Mouse (Mus musculus) CH12.LX (cell line): ENCODE measurements at regions not wholly inside any gene's neighbourhood (a gene's known extent, or its start where the extent isn't known, plus 50 kb on each side); places are given as distances from the start of the nearest gene placed in this dataset.

ENCODE experiments used
- CTCF ChIP-seq, 2 experiments: IDR thresholded peaks in 1 of 2; conservative IDR thresholded peaks in 1 of 2; 2 replicates each; pipeline ENCODE4 v1.5.1; 2011 to 2012; ENCODE audit warnings: low read depth in 2 of 2, low read length in 2 of 2, improper control_type of control experiment in 1 of 2, inconsistent platforms in 1 of 2, mild to moderate bottlenecking in 1 of 2, moderate library complexity in 1 of 2
- HCFC1 ChIP-seq: IDR thresholded peaks from 2 replicates; pipeline ENCODE4 v1.6.1; 2012; ENCODE audit warnings: low read depth, mild to moderate bottlenecking, inconsistent platforms, low read length, improper control_type of control experiment
- MEF2A ChIP-seq: IDR thresholded peaks from 2 replicates; pipeline ENCODE4 v1.6.1; 2014; ENCODE audit warnings: low read depth, mild to moderate bottlenecking, inconsistent platforms, low read length, improper control_type of control experiment, borderline replicate concordance
- NELFE ChIP-seq: IDR thresholded peaks from 2 replicates; pipeline ENCODE4 v1.6.1; 2011; ENCODE audit warnings: low read depth, low read length, improper control_type of control experiment
- POLR2A ChIP-seq: IDR thresholded peaks from 2 replicates; pipeline ENCODE4 v1.6.1; 2011; ENCODE audit warnings: low read depth, mild to moderate bottlenecking, improper control_type of control experiment, low read length
- POLR2AphosphoS2 ChIP-seq: IDR thresholded peaks from 2 replicates; pipeline ENCODE4 v1.6.1; 2011; ENCODE audit warnings: low read depth, low read length, improper control_type of control experiment
- RCOR1 ChIP-seq: conservative IDR thresholded peaks from 2 replicates; pipeline ENCODE4 v1.6.1; 2012; ENCODE audit warnings: low read depth, mild to moderate bottlenecking, inconsistent platforms, low read length, improper control_type of control experiment
- SMC3 ChIP-seq: IDR thresholded peaks from 2 replicates; pipeline ENCODE4 v1.6.1; 2011; ENCODE audit warnings: low read depth, low read length, improper control_type of control experiment
- UBTF ChIP-seq: IDR thresholded peaks from 2 replicates; pipeline ENCODE4 v1.6.1; 2012; ENCODE audit warnings: low read depth, mild to moderate bottlenecking, inconsistent platforms, low read length, improper control_type of control experiment, moderate library complexity
- USF2 ChIP-seq: conservative IDR thresholded peaks from 2 replicates; pipeline ENCODE4 v1.6.1; 2011; ENCODE audit warnings: low read depth, low read length, improper control_type of control experiment
- ZC3H11A ChIP-seq: IDR thresholded peaks from 2 replicates; pipeline ENCODE4 v1.6.1; 2012; ENCODE audit warnings: low read depth, mild to moderate bottlenecking, inconsistent platforms, low read length, improper control_type of control experiment

DNA sequence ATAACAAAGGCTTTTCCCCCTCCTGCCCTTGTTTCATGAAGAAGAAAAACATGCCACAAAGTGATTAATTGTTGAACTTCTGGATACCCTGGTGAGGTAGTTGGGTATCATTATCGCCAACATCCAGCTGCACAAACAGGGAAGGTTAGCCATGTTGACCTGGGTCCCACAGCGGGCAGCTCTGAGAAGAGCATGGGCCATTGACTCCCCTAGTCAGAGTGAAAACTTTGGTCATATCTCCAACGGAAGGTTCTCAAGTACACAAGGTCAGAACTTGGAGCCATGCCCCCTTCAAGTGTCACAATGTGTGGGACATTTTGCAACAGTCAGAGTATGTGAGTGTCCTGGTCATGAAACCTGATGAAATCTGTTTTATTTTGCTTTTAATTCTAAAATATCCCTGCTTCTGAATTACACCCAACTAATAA is 159.9 kb downstream of the Spata18 start:
- no peak for TF ChIP-seq RCOR1
- TF ChIP-seq CTCF (conservative IDR thresholded peaks at IDR 0.05 in 1 of 2, IDR thresholded peaks at IDR 0.05 in 1 of 2; ENCODE audit: low read depth in 2 of 2, low read length in 2 of 2): no peak
- no peak for TF ChIP-seq HCFC1
- no peak for TF ChIP-seq POLR2AphosphoS2
- TF ChIP-seq UBTF: no peak
- TF ChIP-seq USF2: no peak
- TF ChIP-seq POLR2A: no peak
- TF ChIP-seq NELFE: no peak
- no peak for TF ChIP-seq MEF2A
- no peak for TF ChIP-seq SMC3
- TF ChIP-seq ZC3H11A: no peak
